Mouse (Mus musculus) C2C12 (cell line): ENCODE measurements around the gene Tssk6.

ENCODE experiments used
- CEBPB ChIP-seq: IDR thresholded peaks from one replicate; pipeline ENCODE4 v1.6.1; 2011; ENCODE audit warnings: low read depth, mild to moderate bottlenecking, control low read depth, moderate library complexity
- CTCF ChIP-seq: IDR thresholded peaks from one replicate; pipeline ENCODE4 v1.5.1; 2011; ENCODE audit not compliant: control insufficient read depth, insufficient read depth, insufficient read length
- FOSL1 ChIP-seq: IDR thresholded peaks from one replicate; pipeline ENCODE4 v1.8.0; 2011; ENCODE audit warnings: mild to moderate bottlenecking, low read length; ENCODE audit not compliant: poor library complexity, insufficient read depth, severe bottlenecking
- MYOD1 ChIP-seq: IDR thresholded peaks from one replicate; pipeline ENCODE4 v1.6.1; 2011; ENCODE audit warnings: low read depth; ENCODE audit not compliant: control insufficient read depth, insufficient read length
- MYOG ChIP-seq: IDR thresholded peaks from one replicate; pipeline ENCODE4 v1.6.1; 2011; ENCODE audit not compliant: control insufficient read depth, insufficient read length; ENCODE audit errors: extremely low read depth

GRCm38 (mm10) chr8:69884141-69884540, 17.8 kb upstream of the Tssk6 start:
- TF ChIP-seq CTCF (no peak), MYOG (no peak), MYOD1 (no peak), CEBPB (no peak), FOSL1 (no peak)
